Mouse (Mus musculus): Measurements from ENCODE around the gene Mplkip.
A peak's percentile ranks its signal among the peaks of the same experiment; 100 is the strongest.

Gene Mplkip

GRCm38 (mm10) chr13:17694911-17695699, at the start of gene Mplkip, which contains the start of gene Sugct:
Gene Mplkip (plus strand): TSS chr13:17695192.
Gene Sugct (minus strand): TSS chr13:17695553.
- peak; percentile 100 for DNase-seq

- no peak for DNase-seq
Measured at GRCm38 (mm10) chr13:17667380-17667779, 27.6 kb upstream of the Mplkip start.

DNA sequence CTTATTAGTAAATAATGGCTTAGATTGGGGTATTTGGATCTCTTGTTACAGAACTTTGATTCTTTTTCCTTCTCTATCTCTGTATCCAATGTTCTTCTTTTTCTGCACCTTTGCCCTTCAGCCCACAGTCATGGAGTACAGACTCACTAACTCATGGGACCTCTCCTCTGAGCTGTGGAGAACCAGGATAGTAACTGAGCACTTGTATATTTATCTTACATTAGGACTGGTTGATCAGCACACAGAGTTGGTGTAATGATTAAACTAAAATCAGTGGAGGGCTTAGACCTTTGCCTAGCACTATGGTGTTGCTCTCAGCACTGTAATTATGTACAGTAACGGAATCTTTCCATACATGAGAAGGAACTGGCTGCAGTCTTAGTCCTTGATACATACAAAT, 23.9 kb upstream of the Mplkip start:
- DNase-seq: peak; percentile 11 to 63

DNA sequence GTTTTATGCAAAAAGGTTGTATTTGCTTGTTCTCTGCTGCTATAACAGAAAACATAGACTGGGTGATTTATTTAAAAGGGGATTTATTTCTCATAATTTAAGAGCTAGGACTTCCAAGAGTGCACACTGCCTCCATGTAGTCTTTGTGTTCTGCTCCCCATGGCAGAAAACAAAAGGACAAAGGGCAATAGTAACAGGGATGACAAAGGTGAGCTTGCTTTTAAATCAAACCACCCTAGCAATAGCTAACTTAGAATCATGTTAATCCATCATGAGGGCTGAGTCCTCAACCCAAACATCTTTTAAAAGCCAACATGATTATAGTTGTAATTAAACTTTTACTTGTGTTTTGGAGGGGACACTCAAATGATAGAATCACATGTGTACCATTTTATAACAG, 5.5 kb upstream of the Mplkip start:
- DNase-seq: peak in 1 of 2 experiments; percentile 63

DNA sequence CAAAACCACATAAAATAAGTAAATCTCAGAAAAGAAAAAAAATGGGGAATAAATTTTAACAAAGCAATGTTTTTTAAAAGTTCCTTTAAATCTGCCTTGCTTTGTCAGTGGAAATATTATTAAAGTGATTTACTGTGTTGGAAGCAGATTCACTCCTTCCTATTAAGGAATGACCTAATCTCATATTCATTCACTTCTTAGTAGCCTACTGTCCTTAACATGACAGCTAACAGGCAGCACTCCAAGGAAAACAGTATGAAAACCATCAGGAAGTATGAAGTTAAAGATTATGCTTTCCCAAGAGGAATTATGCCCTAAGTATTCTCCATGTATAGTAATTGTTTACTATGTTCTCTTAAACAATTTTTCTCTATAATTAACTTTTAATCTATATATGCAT, 4.3 kb upstream of the Mplkip start:
- DNase-seq: peak in 1 of 2 experiments; percentile 20

- peak in 1 of 2 experiments; percentile 45 for DNase-seq
Measured at GRCm38 (mm10) chr13:17691436-17691835, 3.6 kb upstream of the Mplkip start.

GRCm38 (mm10) chr13:17693816-17694215, 1.2 kb upstream of the Mplkip start:
- DNase-seq: peak; percentile 42 to 47

DNA sequence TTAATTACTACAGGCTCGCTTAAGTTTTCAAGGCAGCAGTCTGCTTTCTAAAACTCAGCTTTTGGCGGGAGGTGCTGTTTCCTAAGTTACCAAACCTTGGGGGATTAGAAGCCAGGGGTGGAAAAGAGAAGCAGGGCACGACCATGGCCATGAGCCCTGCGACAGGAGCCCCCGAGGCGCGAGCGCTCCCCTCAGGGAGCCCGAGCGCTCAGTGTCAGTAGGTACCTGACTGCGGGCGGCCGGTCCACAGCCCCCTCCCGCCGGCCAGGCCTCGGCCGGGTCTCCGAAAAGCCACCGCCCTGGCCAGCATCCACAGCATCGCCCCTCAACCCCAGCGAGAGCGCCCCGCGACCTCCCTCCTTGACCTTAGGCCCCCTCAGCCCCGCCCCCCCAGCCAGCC, 578 bp upstream of the Mplkip start:
- DNase-seq: no peak

DNA sequence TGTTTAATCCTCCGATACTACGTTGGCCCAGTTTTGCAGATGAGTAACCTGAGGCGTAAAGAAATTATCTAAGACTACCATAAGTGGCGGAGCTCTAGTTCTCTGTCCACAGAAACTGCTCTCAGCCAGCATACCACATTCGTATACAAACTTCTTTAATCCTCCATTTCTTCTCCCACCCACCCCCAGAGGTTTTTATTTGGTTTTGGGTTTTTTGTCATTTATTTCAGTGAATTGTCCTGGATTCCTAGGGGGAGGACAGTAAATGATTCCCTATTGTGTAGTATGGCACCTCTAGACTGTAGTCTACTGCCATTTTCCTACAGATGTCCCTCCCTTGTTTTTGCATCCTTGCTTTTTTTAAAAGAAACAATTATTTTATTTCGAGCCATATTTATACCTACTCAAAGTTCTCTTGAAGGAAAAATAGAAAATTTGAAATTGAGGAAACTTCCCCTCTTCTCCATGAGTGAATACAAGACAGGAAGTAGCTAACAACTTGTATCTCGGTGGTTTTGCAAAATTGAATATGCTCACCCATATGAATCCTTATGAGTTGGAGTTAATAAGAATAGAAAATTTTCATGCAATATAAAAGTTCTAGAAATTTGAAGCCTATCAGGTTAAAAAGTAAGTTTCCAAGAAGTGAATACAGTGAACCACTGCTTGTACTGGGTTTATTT, 1.0 kb downstream of the Mplkip start:
- no peak for DNase-seq

DNA sequence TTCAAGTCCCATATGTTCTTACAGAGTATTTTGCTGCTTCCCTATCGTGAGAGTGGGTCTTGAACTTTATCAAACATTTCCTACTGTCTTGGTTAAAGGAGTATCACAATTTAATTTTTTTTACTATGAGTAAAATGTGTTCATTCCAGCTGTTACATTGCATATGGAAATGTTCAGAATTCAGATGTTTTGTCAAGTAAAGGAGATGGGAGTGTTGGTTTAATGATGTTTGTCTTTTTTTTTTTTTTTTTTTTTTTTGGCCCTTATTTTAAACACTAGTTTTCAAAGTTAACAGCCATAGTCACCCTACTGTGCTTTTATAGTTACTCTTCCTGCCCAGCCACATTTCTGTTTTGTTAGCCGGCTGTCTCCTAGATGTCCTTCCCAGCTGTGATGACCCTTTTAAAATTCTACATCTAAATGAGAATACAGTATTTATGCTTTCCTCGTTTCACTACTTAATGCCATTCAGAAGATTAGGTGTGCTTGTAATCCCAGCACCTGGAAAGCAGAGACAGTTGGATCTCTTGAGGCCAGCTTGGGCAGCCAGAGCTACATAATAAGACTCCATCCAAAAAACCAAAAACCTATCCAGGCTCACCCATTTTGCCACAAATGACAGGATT, 5.2 kb downstream of the Mplkip start:
- no peak for DNase-seq

DNA sequence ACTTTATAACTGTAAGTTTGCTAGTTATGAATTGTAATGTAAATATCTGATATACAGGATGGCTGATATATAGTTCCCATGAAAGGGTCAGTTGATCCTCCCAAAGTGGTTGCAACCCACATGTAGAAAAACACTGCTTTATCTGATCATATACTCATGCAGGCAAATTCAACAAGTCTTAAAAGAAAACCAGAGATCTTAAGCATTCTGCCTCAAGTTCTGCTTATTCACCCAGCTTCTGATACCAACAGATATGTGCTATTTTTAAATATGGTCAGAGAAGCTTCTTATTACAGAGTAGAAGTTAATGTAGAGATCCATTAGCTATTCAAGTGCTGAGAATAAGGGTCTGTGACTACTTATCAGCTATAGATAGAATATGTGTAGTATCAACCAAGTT, 6.3 kb downstream of the Mplkip start:
- DNase-seq: no peak

GRCm38 (mm10) chr13:17702311-17702710, 7.3 kb downstream of the Mplkip start:
- no peak for DNase-seq

DNA sequence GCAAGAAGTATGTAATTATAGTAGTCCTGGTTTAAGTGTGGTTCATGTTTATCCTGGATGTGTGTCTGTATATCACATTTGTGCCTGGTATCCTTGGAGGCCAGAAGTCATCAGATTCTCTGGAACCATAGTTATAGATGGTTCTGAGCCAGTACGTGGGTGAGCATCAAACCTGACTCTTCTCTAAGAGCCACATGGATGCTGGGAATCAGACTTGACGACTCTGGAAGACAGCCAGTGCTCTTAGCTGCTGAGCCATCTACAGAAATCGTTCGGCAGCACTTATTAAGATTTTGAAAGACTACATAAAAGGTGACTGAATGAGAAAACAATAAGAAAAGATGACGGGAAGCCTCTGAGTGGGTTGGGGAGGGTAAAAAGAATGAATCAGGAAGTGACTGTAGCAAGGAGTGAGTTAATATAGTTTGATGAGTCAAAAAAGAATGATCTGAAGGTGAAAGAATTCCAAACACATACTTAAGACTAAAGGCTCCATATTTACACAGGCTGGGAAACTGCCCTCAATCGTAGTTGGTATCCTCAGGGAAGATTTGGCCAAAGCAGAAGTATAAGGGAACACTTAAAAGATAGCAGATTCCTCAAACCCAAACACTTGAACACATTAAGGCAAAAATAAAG, 10.3 kb downstream of the Mplkip start:
- no peak for DNase-seq

DNA sequence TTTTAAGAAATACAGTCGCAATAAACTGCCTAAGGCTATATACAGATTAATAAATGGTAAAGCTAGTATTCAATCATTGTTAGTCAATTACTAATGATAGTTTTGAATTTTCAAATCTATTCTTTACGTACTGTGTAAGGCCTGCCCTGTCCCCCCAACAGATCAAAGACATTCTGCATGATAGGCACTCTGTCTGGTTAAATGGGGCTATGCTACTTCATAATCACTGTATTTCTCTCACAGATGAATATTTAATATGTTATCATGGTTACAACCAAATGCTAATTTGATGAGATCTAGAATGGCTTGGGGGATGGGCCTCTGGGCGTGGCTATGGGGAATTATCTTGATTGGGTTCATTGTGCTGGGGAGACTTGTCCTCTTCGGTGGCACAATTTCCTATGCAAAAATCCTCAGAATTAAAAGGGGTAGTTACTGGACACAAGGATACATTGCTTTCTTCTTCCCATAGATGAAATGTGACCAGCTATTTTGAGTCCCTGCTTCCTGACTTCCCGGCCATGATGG, 13.9 kb downstream of the Mplkip start:
- no peak for DNase-seq

DNA sequence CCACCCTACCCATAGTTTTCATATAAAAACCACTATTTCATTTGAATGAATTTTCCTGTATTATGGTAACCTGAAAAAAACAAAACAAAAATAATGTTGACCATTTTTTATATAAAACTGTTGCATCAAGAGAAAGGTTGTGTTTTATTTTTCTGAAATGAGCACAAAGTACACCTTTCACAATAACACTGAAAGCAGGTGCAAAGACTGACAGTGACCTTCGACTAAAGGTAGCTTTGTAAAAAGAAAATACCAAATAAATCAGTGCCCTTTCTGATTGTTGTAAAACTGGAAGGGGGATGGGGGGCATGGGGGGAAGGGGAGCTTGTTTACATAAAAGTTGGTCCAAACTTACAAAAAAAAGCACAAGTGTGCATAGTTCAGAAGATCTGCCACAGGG, 22.4 kb downstream of the Mplkip start:
- DNase-seq: no peak

- no peak for DNase-seq
Measured at GRCm38 (mm10) chr13:17727922-17728321, 32.9 kb downstream of the Mplkip start.

DNA sequence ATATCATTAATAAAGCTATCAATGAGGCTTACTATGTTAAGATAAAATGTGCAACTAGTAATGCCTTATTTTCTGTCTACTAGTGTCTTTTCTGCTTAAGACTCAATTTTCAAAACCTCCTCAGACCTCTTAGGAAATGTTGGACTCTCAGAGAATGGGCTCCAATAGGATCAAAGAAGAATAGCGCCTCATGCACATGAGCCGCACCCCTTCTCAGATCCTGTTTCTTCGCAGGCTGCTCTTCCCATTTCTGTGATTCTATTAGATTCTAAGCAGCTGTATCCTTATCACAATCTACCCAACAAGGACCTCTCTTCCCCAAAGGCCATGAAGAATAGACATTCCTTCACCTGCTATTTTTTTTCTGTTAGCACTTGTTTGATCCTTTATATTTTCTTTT, 33.8 kb downstream of the Mplkip start:
- DNase-seq: no peak

Data from kidney, postnatal 36 days (tissue).